Mouse (Mus musculus) ES-Bruce4 (cell line): ENCODE data around the gene Pdik1l. TPM values are rescaled to one million over a fixed set of nuclear protein-coding genes. Genes with fewer than 3 reads are reported as not detected.

ENCODE experiments used
- H3K27ac ChIP-seq: 2 replicates; pipeline ENCODE4 v1.5.1; 2012; ENCODE audit warnings: low read length, inconsistent platforms; ENCODE audit not compliant: insufficient read depth
- H3K27me3 ChIP-seq: 2 replicates; pipeline ENCODE4 v1.6.1; 2012; ENCODE audit warnings: mild to moderate bottlenecking, low read length, inconsistent platforms; ENCODE audit not compliant: control insufficient read depth, poor library complexity, insufficient read depth, severe bottlenecking
- H3K36me3 ChIP-seq: 2 replicates; pipeline ENCODE4 v1.6.1; 2012; ENCODE audit warnings: inconsistent platforms, mild to moderate bottlenecking, low read length, moderate library complexity; ENCODE audit not compliant: control insufficient read depth, poor library complexity, insufficient read depth, severe bottlenecking
- H3K4me1 ChIP-seq: one replicate; pipeline ENCODE4 v1.8.1; 2011; ENCODE audit warnings: low read length; ENCODE audit not compliant: control insufficient read depth, insufficient read depth
- H3K4me3 ChIP-seq: 2 replicates; pipeline ENCODE4 v1.5.1; 2011; ENCODE audit warnings: low read depth, mild to moderate bottlenecking, low read length
- H3K9ac ChIP-seq: 2 replicates; pipeline ENCODE4 v1.6.1; 2012; ENCODE audit warnings: low read depth, mild to moderate bottlenecking, inconsistent platforms; ENCODE audit not compliant: poor library complexity, severe bottlenecking
- H3K9me3 ChIP-seq: replicated peaks from 2 replicates; pipeline ENCODE4 v1.6.1; 2012; ENCODE audit warnings: mild to moderate bottlenecking, low read length, inconsistent platforms; ENCODE audit not compliant: control insufficient read depth, poor library complexity, insufficient read depth, severe bottlenecking
- CTCF ChIP-seq: IDR thresholded peaks from one replicate; pipeline ENCODE4 v1.8.1; 2011; ENCODE audit warnings: low read depth, low read length
- EP300 ChIP-seq: IDR thresholded peaks from 2 replicates; pipeline ENCODE4 v1.6.1; 2011; ENCODE audit warnings: low read depth, low read length; ENCODE audit not compliant: insufficient read depth
- POLR2A ChIP-seq: IDR thresholded peaks from one replicate; pipeline ENCODE4 v1.8.1; 2011; ENCODE audit warnings: low read length; ENCODE audit not compliant: insufficient read depth
- polyA plus RNA-seq: library from polyadenylated mRNA; stranded (reverse); fragments of >200 nt; gene quantifications from 2 replicates; pipeline ENCODE4 v1.2.4, GENCODE M21; 2011; ENCODE audit warnings: low read depth; ENCODE audit not compliant: missing spikeins, insufficient read depth, insufficient read length

The Pdik1l gene
- polyA plus RNA-seq, 1 experiment = 14.1 TPM

- H3K4me1 ChIP-seq = peaks cover 3% of the 10 kb centered on the region
- no peaks in the 10 kb centered on the region for H3K9me3 ChIP-seq
- H3K27me3 ChIP-seq = peaks cover 9% of the 10 kb centered on the region
- H3K36me3 ChIP-seq = no peaks in the 10 kb centered on the region
- H3K9ac ChIP-seq = peak overlapping the region; percentile 67
- H3K4me3 ChIP-seq = peak overlapping the region; percentile 56
- no peak for TF ChIP-seq POLR2A
- peak; percentile 73 for TF ChIP-seq CTCF
- TF ChIP-seq EP300 = no peak
- no peak overlapping the region for H3K27ac ChIP-seq
Observed at GRCm38 (mm10) chr4:134249651-134250050, 38.0 kb downstream of the Pdik1l start.

GRCm38 (mm10) chr4:134246719-134247258, 40.9 kb downstream of the Pdik1l start, which contains the start of gene Gm30191:
Gene Gm30191, plus strand, starts transcription at chr4:134246935.
- H3K27ac ChIP-seq = no peak within 1 kb of the TSS
- no peaks in the 10 kb centered on the region for H3K36me3 ChIP-seq
- H3K4me3 ChIP-seq = no peak within 1 kb of the TSS
- TF ChIP-seq EP300 (no peak), CTCF (no peak), POLR2A (no peak)
- H3K4me1 ChIP-seq = no peaks in the 10 kb centered on the region
- H3K9me3 ChIP-seq = no peaks in the 10 kb centered on the region
- H3K27me3 ChIP-seq = peaks cover 9% of the 10 kb centered on the region
- H3K9ac ChIP-seq = no peak within 1 kb of the TSS; the same call in 1 of the 2 replicates

GRCm38 (mm10) chr4:134246256-134246655, 41.4 kb downstream of the Pdik1l start:
- Histone ChIP-seq H3K4me3 (no peak overlapping the region), H3K27me3 (peaks cover 8% of the 10 kb centered on the region), H3K4me1 (no peaks in the 10 kb centered on the region), H3K27ac (no peak overlapping the region), H3K36me3 (no peaks in the 10 kb centered on the region), H3K9me3 (no peaks in the 10 kb centered on the region), H3K9ac (no peak overlapping the region)
- TF ChIP-seq CTCF (no peak), EP300 (no peak)

GRCm38 (mm10) chr4:134245148-134245843, 42.4 kb downstream of the Pdik1l start, which contains the start of gene Zfp593:
Gene Zfp593, minus strand, starts transcription at chr4:134245592.
- H3K4me3 ChIP-seq = peak within 1 kb of the TSS; percentile 93
- peak within 1 kb of the TSS; percentile 74 for H3K9ac ChIP-seq
- peak; percentile 9 for TF ChIP-seq POLR2A
- TF ChIP-seq EP300 = no peak
- peak; percentile 78 for TF ChIP-seq CTCF
- no peaks in the 10 kb centered on the region for H3K36me3 ChIP-seq
- H3K27ac ChIP-seq = no peak within 1 kb of the TSS
- H3K9me3 ChIP-seq = no peaks in the 10 kb centered on the region
- no peaks in the 10 kb centered on the region for H3K4me1 ChIP-seq
- H3K27me3 ChIP-seq = no peaks in the 10 kb centered on the region

- H3K36me3 ChIP-seq = no peaks in the 10 kb centered on the region
- peak within 1 kb of the TSS; percentile 93 for H3K4me3 ChIP-seq
- no peaks in the 10 kb centered on the region for H3K27me3 ChIP-seq
- H3K27ac ChIP-seq = no peak within 1 kb of the TSS
- H3K9ac ChIP-seq = peak within 1 kb of the TSS; percentile 74
- TF ChIP-seq EP300 (no peak), CTCF (no peak), POLR2A (no peak)
- no peaks in the 10 kb centered on the region for H3K9me3 ChIP-seq
- peaks cover 2% of the 10 kb centered on the region for H3K4me1 ChIP-seq
Observed at GRCm38 (mm10) chr4:134243516-134244250, 44.0 kb downstream of the Pdik1l start, which contains the start of gene E130218I03Rik. Gene E130218I03Rik, plus strand, starts transcription at chr4:134243662.
